Mouse (Mus musculus): ENCODE measurements around the gene Slit3. TPM values are rescaled to one million over a fixed set of nuclear protein-coding genes. Genes with fewer than 3 reads are reported as not detected.

Gene Slit3
- total and polyA plus RNA-seq, 3 experiments, result not detected

DNA sequence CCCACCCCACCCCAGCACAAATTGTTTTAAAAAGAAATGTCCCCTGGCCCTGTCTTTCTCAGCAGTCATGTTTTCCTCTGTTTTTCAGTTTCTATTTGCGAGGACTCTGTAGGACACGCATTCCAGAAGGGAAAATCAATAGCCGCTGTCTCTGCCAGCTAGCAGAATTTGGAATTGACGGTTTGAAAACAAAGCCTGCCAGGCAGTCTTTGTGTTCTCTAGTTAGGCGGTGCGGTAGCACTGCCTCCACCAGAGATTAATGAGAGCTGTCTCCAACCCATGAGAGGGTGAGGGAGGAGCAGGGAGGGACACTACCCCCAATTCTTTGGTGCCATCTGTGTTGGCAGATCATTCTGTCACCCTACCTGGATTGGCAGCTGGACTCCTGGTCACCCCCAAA lies 392.3 kb downstream of the Slit3 start:
- Histone ChIP-seq H3K9me3 (replicated peaks; ENCODE audit: insufficient read depth, low read length) (no peaks in the 10 kb centered on the region), H3K27me3 (ENCODE audit: control insufficient read depth in 1 of 2, insufficient read depth in 2 of 2, low read length in 2 of 2) (no peaks in the 10 kb centered on the region), H3K4me3 (ENCODE audit: control insufficient read depth in 1 of 2, insufficient read depth in 1 of 2, low read depth in 2 of 2, low read length in 2 of 2) (no peak overlapping the region), H3K9ac (ENCODE audit: control insufficient read depth, low read depth, low read length, poor library complexity, severe bottlenecking) (no peak overlapping the region), H3K79me2 (ENCODE audit: control insufficient read depth, insufficient read depth, low read length, poor library complexity) (no peaks in the 10 kb centered on the region), H3K36me3 (ENCODE audit: control insufficient read depth in 1 of 2, insufficient read depth in 2 of 2, low read length in 2 of 2) (no peaks in the 10 kb centered on the region), H3K4me1 (ENCODE audit: control insufficient read depth in 1 of 2, insufficient read depth in 2 of 2, low read length in 2 of 2) (no peaks in the 10 kb centered on the region), H3K27ac (ENCODE audit: control insufficient read depth, low read depth, low read length) (no peak overlapping the region)
- no peak for DNase-seq (ENCODE audit: low read depth, low spot score)
- TF ChIP-seq TBP (IDR thresholded peaks at IDR 0.05; ENCODE audit: low read depth, low read length), result no peak
- no peak for TF ChIP-seq HCFC1 (IDR thresholded peaks at IDR 0.05; ENCODE audit: low read depth, low read length)
- no peak for TF ChIP-seq MYC (IDR thresholded peaks at IDR 0.05; ENCODE audit: low read depth, low read length)
- no peak for TF ChIP-seq EP300 (IDR thresholded peaks at IDR 0.05; ENCODE audit: low read depth in 1 of 2, low read length in 2 of 2)
- TF ChIP-seq NRF1 (IDR thresholded peaks at IDR 0.05; ENCODE audit: insufficient read depth, low read depth, low read length, poor library complexity, severe bottlenecking), result no peak
- TF ChIP-seq MAFK (IDR thresholded peaks at IDR 0.05; ENCODE audit: borderline replicate concordance, low read depth, low read length), result no peak
- no peak for TF ChIP-seq CHD1 (IDR thresholded peaks at IDR 0.05; ENCODE audit: low read depth, low read length)
- TF ChIP-seq GABPA (IDR thresholded peaks at IDR 0.05; ENCODE audit: low read depth, low read length), result no peak
- no peak for TF ChIP-seq ZMIZ1 (IDR thresholded peaks at IDR 0.05; ENCODE audit: low read depth, low read length)
- TF ChIP-seq SIN3A (IDR thresholded peaks at IDR 0.05; ENCODE audit: low read length), result no peak
- no peak for TF ChIP-seq E2F4 (IDR thresholded peaks at IDR 0.05; ENCODE audit: borderline replicate concordance, low read depth, low read length)
- no peak for TF ChIP-seq SMC3 (IDR thresholded peaks at IDR 0.05; ENCODE audit: low read depth, low read length)

DNA sequence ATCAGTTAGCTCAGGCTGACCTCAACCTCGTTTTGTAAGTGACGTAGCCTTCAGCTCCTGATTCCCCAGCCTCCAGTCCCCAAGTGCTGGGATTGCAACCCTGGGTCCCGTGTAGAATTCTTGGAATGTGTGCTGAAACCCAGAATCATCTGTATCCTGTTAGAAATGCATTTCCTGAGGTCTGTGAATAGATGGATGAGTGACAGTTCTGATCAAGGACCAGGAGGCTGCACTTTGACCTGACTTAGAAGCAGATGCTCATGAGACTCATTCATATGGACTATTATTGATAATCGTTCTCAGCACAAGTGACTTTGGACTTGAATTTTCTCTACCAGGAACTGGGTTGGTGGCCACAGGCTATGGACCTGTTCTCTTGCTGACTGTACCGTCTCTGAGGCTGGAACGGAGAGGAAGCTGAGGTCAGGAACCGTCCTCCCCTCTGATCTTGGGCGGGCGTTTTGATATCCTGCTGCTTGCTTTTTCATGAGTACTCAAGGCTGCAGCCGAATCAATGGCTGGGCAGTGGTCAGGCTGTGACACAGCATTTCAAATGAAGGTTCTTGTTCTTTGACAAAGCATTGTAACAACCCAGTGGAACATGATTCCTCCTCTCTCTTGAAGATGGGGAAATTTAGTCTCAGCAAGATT lies 401.9 kb downstream of the Slit3 start:
- Histone ChIP-seq H3K4me1 (ENCODE audit: control insufficient read depth in 1 of 2, insufficient read depth in 2 of 2, low read length in 2 of 2) (no peaks in the 10 kb centered on the region), H3K9me3 (replicated peaks; ENCODE audit: insufficient read depth, low read length) (no peaks in the 10 kb centered on the region), H3K9ac (ENCODE audit: control insufficient read depth, low read depth, low read length, poor library complexity, severe bottlenecking) (no peak overlapping the region), H3K79me2 (ENCODE audit: control insufficient read depth, insufficient read depth, low read length, poor library complexity) (no peaks in the 10 kb centered on the region), H3K27ac (ENCODE audit: control insufficient read depth, low read depth, low read length) (no peak overlapping the region), H3K4me3 (ENCODE audit: control insufficient read depth in 1 of 2, insufficient read depth in 1 of 2, low read depth in 2 of 2, low read length in 2 of 2) (no peak overlapping the region), H3K27me3 (ENCODE audit: control insufficient read depth in 1 of 2, insufficient read depth in 2 of 2, low read length in 2 of 2) (no peaks in the 10 kb centered on the region), H3K36me3 (ENCODE audit: control insufficient read depth in 1 of 2, insufficient read depth in 2 of 2, low read length in 2 of 2) (no peaks in the 10 kb centered on the region)
- no peak for DNase-seq (ENCODE audit: low read depth, low spot score)
- TF ChIP-seq POLR2AphosphoS2 (IDR thresholded peaks at IDR 0.05; ENCODE audit: low read length) (no peak), ZNF384 (IDR thresholded peaks at IDR 0.05; ENCODE audit: low read depth, low read length) (no peak), CTCF (IDR thresholded peaks at IDR 0.05 in 2 of 3, conservative IDR thresholded peaks at IDR 0.05 in 1 of 3; ENCODE audit: control insufficient read depth in 1 of 3, insufficient read depth in 1 of 3, low read depth in 2 of 3, low read length in 3 of 3, poor library complexity in 1 of 3, severe bottlenecking in 1 of 3) (no peak), ELF1 (IDR thresholded peaks at IDR 0.05; ENCODE audit: low read depth, low read length) (no peak), BHLHE40 (IDR thresholded peaks at IDR 0.05; ENCODE audit: borderline replicate concordance, low read depth, low read length) (no peak), KAT2A (conservative IDR thresholded peaks at IDR 0.05; ENCODE audit: low read depth, low read length) (no peak), NRF1 (IDR thresholded peaks at IDR 0.05; ENCODE audit: insufficient read depth, low read depth, low read length, poor library complexity, severe bottlenecking) (no peak), CHD1 (IDR thresholded peaks at IDR 0.05; ENCODE audit: low read depth, low read length) (no peak), SIN3A (IDR thresholded peaks at IDR 0.05; ENCODE audit: low read length) (no peak), ETS1 (IDR thresholded peaks at IDR 0.05; ENCODE audit: low read depth, low read length) (no peak), GABPA (IDR thresholded peaks at IDR 0.05; ENCODE audit: low read depth, low read length) (no peak), POLR2A (IDR thresholded peaks at IDR 0.05; ENCODE audit: control insufficient read depth in 1 of 2, insufficient read depth in 1 of 2, low read depth in 1 of 2, low read length in 2 of 2, poor library complexity in 1 of 2) (no peak), USF2 (IDR thresholded peaks at IDR 0.05; ENCODE audit: borderline replicate concordance in 1 of 2, insufficient read depth in 1 of 2, low read depth in 1 of 2, low read length in 2 of 2) (no peak), POLR2AphosphoS5 (IDR thresholded peaks at IDR 0.05; ENCODE audit: borderline replicate concordance, low read depth, low read length) (no peak), EP300 (IDR thresholded peaks at IDR 0.05; ENCODE audit: low read depth in 1 of 2, low read length in 2 of 2) (no peak), CHD2 (IDR thresholded peaks at IDR 0.05; ENCODE audit: low read length) (no peak), TAL1 (IDR thresholded peaks at IDR 0.05; ENCODE audit: low read length) (no peak), MEF2A (IDR thresholded peaks at IDR 0.05; ENCODE audit: extremely low read depth, insufficient replicate concordance, low read depth, low read length, poor library complexity, severe bottlenecking) (no peak), MAX (IDR thresholded peaks at IDR 0.05; ENCODE audit: low read length) (no peak)

All from MEL (cell line).